Mouse (Mus musculus) forebrain, embryonic 13.5 days (tissue): Measurements from ENCODE around the gene Cplx2. TPM values are rescaled to one million over a fixed set of nuclear protein-coding genes. Genes with fewer than 3 reads are reported as not detected.
A peak's percentile ranks its signal among the peaks of the same experiment; 100 is the strongest.

Experiments
- ATAC-seq: fragments of 200-750 bp; cut with Nextera tagmentation; 2 replicates; pipeline ENCODE4 v1.8.0; 2017
- H3K27ac ChIP-seq: fragments of 300-500 bp; sonication (generic); 2 replicates; pipeline ENCODE4 v1.5.1; 2015; ENCODE audit warnings: inconsistent platforms, mild to moderate bottlenecking, moderate library complexity
- H3K27me3 ChIP-seq: fragments of 300-500 bp; sonication (generic); 2 replicates; pipeline ENCODE4 v1.6.1; 2015; ENCODE audit warnings: mild to moderate bottlenecking, inconsistent platforms
- H3K36me3 ChIP-seq: fragments of 300-500 bp; sonication (generic); 2 replicates; pipeline ENCODE4 v1.6.1; 2015; ENCODE audit warnings: mild to moderate bottlenecking, inconsistent platforms; ENCODE audit not compliant: poor library complexity, severe bottlenecking
- H3K4me1 ChIP-seq: fragments of 300-500 bp; sonication (generic); 2 replicates; pipeline ENCODE4 v1.6.1; 2015; ENCODE audit warnings: inconsistent platforms
- H3K4me2 ChIP-seq: fragments of 300-500 bp; sonication (generic); 2 replicates; pipeline ENCODE4 v1.6.1; 2015; ENCODE audit warnings: inconsistent platforms, mild to moderate bottlenecking, moderate library complexity
- H3K4me3 ChIP-seq: fragments of 300-500 bp; sonication (generic); 2 replicates; pipeline ENCODE4 v1.5.1; 2015; ENCODE audit warnings: mild to moderate bottlenecking, inconsistent platforms
- H3K9ac ChIP-seq: fragments of 300-500 bp; sonication (generic); 2 replicates; pipeline ENCODE4 v1.6.1; 2015; ENCODE audit warnings: mild to moderate bottlenecking, inconsistent platforms
- H3K9me3 ChIP-seq: fragments of 300-500 bp; sonication (generic); replicated peaks from 2 replicates; pipeline ENCODE4 v1.6.1; 2016; ENCODE audit warnings: inconsistent platforms
- WGBS: fragments of 180-500 bp; shearing (Covaris S2); methylation state at CpG from one replicate; pipeline ENCODE4 v1.1.7; 2015; 5-methylcytosine and 5-hydroxymethylcytosine counted together
- polyA plus RNA-seq: library from polyadenylated mRNA; unstranded; fragments of >200 nt; fragmentation: Nextera tagmentation; extraction: Ambion mirVana; gene quantifications from 2 replicates; pipeline ENCODE4 v1.2.1, GENCODE M21; 2015

The Cplx2 gene
- 20.0 and 22.8 TPM in 2 replicates for polyA plus RNA-seq

- Histone ChIP-seq H3K9me3 (no peaks in the 10 kb centered on the region), H3K27me3 (peaks cover 11% of the 10 kb centered on the region), H3K4me3 (peak within 1 kb of the TSS; percentile 54), H3K4me2 (peak within 1 kb of the TSS; percentile 76), H3K36me3 (no peaks in the 10 kb centered on the region), H3K4me1 (peaks cover 58% of the 10 kb centered on the region), H3K9ac (peak within 1 kb of the TSS; percentile 79), H3K27ac (peak within 1 kb of the TSS; percentile 90)
- peak; percentile 3; the same call in 1 of the 2 replicates for ATAC-seq
- WGBS, result 3% methylated on average over 5 of the region's 7 CpGs
Measured at GRCm38 (mm10) chr13:54371049-54371386, at the start of gene Cplx2. Gene Cplx2 (plus strand): TSS chr13:54371349.

- Histone ChIP-seq H3K27ac (peak overlapping the region; percentile 84), H3K4me3 (no peak overlapping the region), H3K27me3 (no peaks in the 10 kb centered on the region), H3K9me3 (no peaks in the 10 kb centered on the region), H3K9ac (no peak overlapping the region), H3K4me2 (no peak overlapping the region), H3K4me1 (peaks cover 53% of the 10 kb centered on the region), H3K36me3 (0 out of 2 replicates have a peak, but pooled peaks cover 7% of the 10 kb centered on the region)
- peak; percentile 57 for ATAC-seq
- 13% methylated on average over 19 of the region's 19 CpGs for WGBS
Measured at GRCm38 (mm10) chr13:54322396-54323306, 48.5 kb upstream of the Cplx2 start.

GRCm38 (mm10) chr13:54323307-54324165 is 47.6 kb upstream of the Cplx2 start:
- 62% methylated on average over 13 of the region's 13 CpGs for WGBS
- no peak for ATAC-seq
- Histone ChIP-seq H3K9ac (no peak overlapping the region), H3K27ac (peak overlapping the region; percentile 84), H3K4me2 (no peak overlapping the region), H3K9me3 (no peaks in the 10 kb centered on the region), H3K4me1 (peaks cover 61% of the 10 kb centered on the region), H3K27me3 (no peaks in the 10 kb centered on the region), H3K36me3 (0 out of 2 replicates have a peak, but pooled peaks cover 4% of the 10 kb centered on the region), H3K4me3 (no peak overlapping the region)

GRCm38 (mm10) chr13:54324178-54324577 is 47.0 kb upstream of the Cplx2 start:
- Histone ChIP-seq H3K9me3 (no peaks in the 10 kb centered on the region), H3K4me3 (no peak overlapping the region), H3K27ac (peak overlapping the region; percentile 84), H3K36me3 (0 out of 2 replicates have a peak, but pooled peaks cover 4% of the 10 kb centered on the region), H3K4me1 (peaks cover 66% of the 10 kb centered on the region), H3K9ac (no peak overlapping the region), H3K4me2 (no peak overlapping the region), H3K27me3 (no peaks in the 10 kb centered on the region)
- 20% methylated on average over 2 of the region's 2 CpGs for WGBS
- ATAC-seq, result peak; percentile 17; the same call in 1 of the 2 replicates

GRCm38 (mm10) chr13:54325814-54326213 is 45.3 kb upstream of the Cplx2 start:
- ATAC-seq, result peak; percentile 69
- peak overlapping the region; percentile 60 for H3K27ac ChIP-seq
- 0 out of 2 replicates have a peak, but pooled peaks cover 4% of the 10 kb centered on the region for H3K36me3 ChIP-seq
- peaks cover 74% of the 10 kb centered on the region for H3K4me1 ChIP-seq
- H3K9ac ChIP-seq, result no peak overlapping the region
- no peak overlapping the region for H3K4me3 ChIP-seq
- H3K27me3 ChIP-seq, result no peaks in the 10 kb centered on the region
- no peaks in the 10 kb centered on the region for H3K9me3 ChIP-seq
- H3K4me2 ChIP-seq, result peak overlapping the region; percentile 34
- 42% methylated on average over 7 of the region's 7 CpGs for WGBS

- no peak overlapping the region for H3K9ac ChIP-seq
- H3K27ac ChIP-seq, result no peak overlapping the region
- H3K9me3 ChIP-seq, result no peaks in the 10 kb centered on the region
- no peaks in the 10 kb centered on the region for H3K27me3 ChIP-seq
- peaks cover 79% of the 10 kb centered on the region for H3K4me1 ChIP-seq
- ATAC-seq, result no peak
- WGBS, result 93% methylated on average over 6 of the region's 6 CpGs
- no peaks in the 10 kb centered on the region for H3K36me3 ChIP-seq
- no peak overlapping the region for H3K4me3 ChIP-seq
- no peak overlapping the region for H3K4me2 ChIP-seq
Measured at GRCm38 (mm10) chr13:54326686-54327447, 44.3 kb upstream of the Cplx2 start.

- H3K4me1 ChIP-seq, result peaks cover 80% of the 10 kb centered on the region
- whole genome bisulfite sequencing, result 33% methylated on average over 1 of the region's 1 CpGs
Measured at GRCm38 (mm10) chr13:54328029-54328428, 43.1 kb upstream of the Cplx2 start.

GRCm38 (mm10) chr13:54328954-54329490 is 42.1 kb upstream of the Cplx2 start:
- Histone ChIP-seq H3K4me2 (no peak overlapping the region), H3K36me3 (no peaks in the 10 kb centered on the region), H3K4me3 (no peak overlapping the region), H3K9me3 (no peaks in the 10 kb centered on the region), H3K27ac (peak overlapping the region; percentile 52), H3K9ac (peak overlapping the region; percentile 36; the same call in 1 of the 2 replicates), H3K27me3 (no peaks in the 10 kb centered on the region), H3K4me1 (peaks cover 70% of the 10 kb centered on the region)
- ATAC-seq, result no peak
- 6% methylated on average over 8 of the region's 8 CpGs for WGBS

More at GRCm38 (mm10) chr13:54328029-54328428, 43.1 kb upstream of the Cplx2 start:
- ATAC-seq, result no peak
- Histone ChIP-seq H3K27ac (peak overlapping the region; percentile 59), H3K4me2 (no peak overlapping the region), H3K9me3 (no peaks in the 10 kb centered on the region), H3K36me3 (no peaks in the 10 kb centered on the region), H3K4me3 (no peak overlapping the region), H3K27me3 (no peaks in the 10 kb centered on the region), H3K9ac (no peak overlapping the region)

GRCm38 (mm10) chr13:54331825-54332675 is 39.1 kb upstream of the Cplx2 start:
- Histone ChIP-seq H3K9ac (no peak overlapping the region), H3K9me3 (no peaks in the 10 kb centered on the region), H3K4me3 (no peak overlapping the region), H3K36me3 (no peaks in the 10 kb centered on the region), H3K27ac (no peak overlapping the region), H3K27me3 (no peaks in the 10 kb centered on the region), H3K4me1 (peaks cover 43% of the 10 kb centered on the region), H3K4me2 (no peak overlapping the region)
- 63% methylated on average over 22 of the region's 22 CpGs for WGBS
- 0 out of 2 replicates have a peak, but pooled peaks have one; percentile 36 for ATAC-seq

- no peak for ATAC-seq
- WGBS, result 83% methylated on average over 8 of the region's 8 CpGs
Measured at GRCm38 (mm10) chr13:54332921-54333477, 38.1 kb upstream of the Cplx2 start.

More at GRCm38 (mm10) chr13:54332921-54333477, 38.1 kb upstream of the Cplx2 start:
- Histone ChIP-seq H3K27ac (no peak overlapping the region), H3K4me2 (no peak overlapping the region), H3K4me3 (no peak overlapping the region), H3K9me3 (no peaks in the 10 kb centered on the region), H3K36me3 (no peaks in the 10 kb centered on the region), H3K27me3 (no peaks in the 10 kb centered on the region), H3K4me1 (peaks cover 42% of the 10 kb centered on the region), H3K9ac (no peak overlapping the region)
